17 mouse cellular contexts compared by ENCODE assay signal in genomic region chr2:129263073-129263472, GRCm38 (mm10). TPM values are rescaled to one million over a fixed set of nuclear protein-coding genes. Genes with fewer than 3 reads are reported as not detected.
A peak's percentile ranks its signal among the peaks of the same experiment; 100 is the strongest.
DNase-seq lines count a peak whose midpoint lies in the region; ATAC-seq and TF ChIP-seq lines count a peak whose summit lies in the region.
"Had no signal": no experiment of that assay in that cellular context is flagged by ENCODE, and none has a peak within 500 bp of the region (broad histone marks: within the 10 kb centered on the region; RNA-seq: fewer than 3 reads in every experiment).

No protein-coding gene starts in this region.

- H3ac ChIP-seq in C2C12 (ENCODE audit: control insufficient read depth, insufficient read length, low read depth) = no peak overlapping the region

- TF ChIP-seq CTCF in left cerebral cortex, adult 2 months (IDR thresholded peaks at IDR 0.05) = no peak
- TF ChIP-seq CTCF in C2C12 (IDR thresholded peaks at IDR 0.05; ENCODE audit: control insufficient read depth, insufficient read depth, insufficient read length) = no peak
- TF ChIP-seq CTCF in lung, adult 2 months (IDR thresholded peaks at IDR 0.05; ENCODE audit: insufficient read depth, low read length) = no peak

- no peaks in the 10 kb centered on the region for H3K79me3 ChIP-seq in C2C12 (ENCODE audit: low read depth)

- no peaks in the 10 kb centered on the region for H3K9me3 ChIP-seq in liver, embryonic 16.5 days (replicated peaks; ENCODE audit: control insufficient read depth, low read length)
- H3K9me3 ChIP-seq: neural tube, embryonic 13.5 days had no signal

- peak; percentile 31 to 80 for DNase-seq in left cerebral cortex, postnatal 25 days (ENCODE audit: low spot score in 2 of 2)
- no peak for DNase-seq in left cerebral cortex, adult 2 months (ENCODE audit: extremely low spot score in 1 of 2, low spot score in 2 of 2)
- DNase-seq in adipocyte (ENCODE audit: low spot score) = peak; percentile 14
- no peak for DNase-seq in lung, adult 2 months
- DNase-seq in layer of hippocampus, adult 9-11 months = no peak
- DNase-seq: cerebellum, adult 9-10 months; kidney, postnatal 25 days; thymus, adult 2 months had no signal

- ATAC-seq in liver, embryonic 16.5 days (ENCODE audit: low read depth) = peak; percentile 72
- ATAC-seq: intestine, postnatal 0 days; midbrain, embryonic 16.5 days had no signal

- H3K9ac ChIP-seq in liver, embryonic 16.5 days (ENCODE audit: low read depth, low read length) = no peak overlapping the region
- H3K9ac ChIP-seq: hindbrain, embryonic 14.5 days; limb, embryonic 12.5 days; neural tube, embryonic 13.5 days had no signal

- no peak for TF ChIP-seq POLR2A in lung, adult 2 months (IDR thresholded peaks at IDR 0.05; ENCODE audit: borderline replicate concordance, extremely low read depth, low read depth, low read length)

- WGBS in liver, embryonic 16.5 days (ENCODE audit: insufficient replicate concordance) = 42% methylated on average over 5 of the region's 5 CpGs
- WGBS in lung, adult 2 months = 51% methylated on average over 5 of the region's 5 CpGs

- intact Hi-C loops in left cerebral cortex, postnatal 25 days (cut with DNase I) = loop anchor here (5.0 kb wide), 1 partner anchor 144 kb away; no protein-coding TSS in a partner anchor
- intact Hi-C loops in left cerebral cortex, adult 2 months (cut with DNase I) = no loop called here

- H3K79me2 ChIP-seq in C2C12 (ENCODE audit: control insufficient read depth, insufficient read depth) = no peaks in the 10 kb centered on the region

- no peak overlapping the region for H3K27ac ChIP-seq in left cerebral cortex, adult 2 months
- peak overlapping the region; percentile 79 for H3K27ac ChIP-seq in liver, embryonic 16.5 days (ENCODE audit: low read length)
- H3K27ac ChIP-seq: heart, adult 2 months; hindbrain, embryonic 14.5 days; limb, embryonic 12.5 days; neural tube, embryonic 13.5 days had no signal

- peaks cover 20% of the 10 kb centered on the region for H3K4me1 ChIP-seq in liver, embryonic 16.5 days (ENCODE audit: control insufficient read depth, low read depth, low read length)
- H3K4me1 ChIP-seq in lung, adult 2 months (ENCODE audit: control insufficient read depth, insufficient read depth, low read length) = no peaks in the 10 kb centered on the region
- H3K4me1 ChIP-seq: limb, embryonic 12.5 days had no signal

- H3K4me2 ChIP-seq in liver, embryonic 16.5 days (ENCODE audit: low read depth, low read length) = no peak overlapping the region
- H3K4me2 ChIP-seq: hindbrain, embryonic 14.5 days; limb, embryonic 12.5 days; neural tube, embryonic 13.5 days had no signal

- no peaks in the 10 kb centered on the region for H3K27me3 ChIP-seq in C2C12 (ENCODE audit: control insufficient read depth, insufficient read depth, insufficient read length)
- H3K27me3 ChIP-seq in liver, embryonic 16.5 days (ENCODE audit: control insufficient read depth, insufficient read depth, low read depth, low read length) = no peaks in the 10 kb centered on the region
- H3K27me3 ChIP-seq: limb, embryonic 12.5 days; neural tube, embryonic 13.5 days had no signal

- peaks cover 6% of the 10 kb centered on the region for H3K36me3 ChIP-seq in C2C12 (ENCODE audit: control insufficient read depth, insufficient read depth)
- peaks cover 18% of the 10 kb centered on the region for H3K36me3 ChIP-seq in liver, embryonic 16.5 days (ENCODE audit: control insufficient read depth, insufficient read depth)

- no peak overlapping the region for H3K4me3 ChIP-seq in left cerebral cortex, adult 2 months
- no peak overlapping the region for H3K4me3 ChIP-seq in C2C12 (ENCODE audit: insufficient read depth, poor library complexity, severe bottlenecking)
- H3K4me3 ChIP-seq in liver, embryonic 16.5 days (ENCODE audit: low read depth, low read length) = no peak overlapping the region
- no peak overlapping the region for H3K4me3 ChIP-seq in lung, adult 2 months (replicated peaks; ENCODE audit: extremely low read depth, low read depth, low read length)
- H3K4me3 ChIP-seq: heart, adult 2 months; limb, embryonic 12.5 days; neural tube, embryonic 13.5 days had no signal

TF ChIP-seq in C2C12, 6 proteins besides CTCF, POLR2A, EP300 and RAD21:
- TF ChIP-seq USF1 (IDR thresholded peaks at IDR 0.05; ENCODE audit: low read depth) (no peak), MYOG (IDR thresholded peaks at IDR 0.05; ENCODE audit: control insufficient read depth, extremely low read depth, insufficient read length) (no peak), FOSL1 (IDR thresholded peaks at IDR 0.05; ENCODE audit: insufficient read depth, low read length, poor library complexity, severe bottlenecking) (peak; percentile 92)

RNA-seq across cellular contexts. Expression of gene Ckap2l, which starts 33.9 kb away (rescaled TPM):
- total RNA-seq in left cerebral cortex, postnatal 25 days (2021) = under 1 TPM; 0.21 to 0.53 TPM
- total RNA-seq in left cerebral cortex, adult 2 months (2021) = under 1 TPM; 0.59 to 0.63 TPM
- polyA plus RNA-seq in C2C12 (2012; fragmentation: generic; extraction: Trizol) = 17.9 TPM
- polyA plus RNA-seq in liver, embryonic 16.5 days (2015; fragmentation: Nextera tagmentation; extraction: Ambion mirVana) = 24.6 and 27.2 TPM in 2 replicates
- polyA plus RNA-seq in lung, adult 2 months (2012; rRNA removed) = 0.12 and 0.60 TPM in 2 replicates
- total RNA-seq: gastrocnemius, adult 18-20 months had no signal

RNA-seq across cellular contexts. Expression of gene Il1a, which starts 46.7 kb away (rescaled TPM):
- 1 to 10 TPM in 1 of 2 experiments, under 1 TPM in 1; 0.39 to 1.0 TPM for total RNA-seq in left cerebral cortex, postnatal 25 days (2021)
- total RNA-seq in left cerebral cortex, adult 2 months (2021) = under 1 TPM; 0.44 to 0.50 TPM
- not detected for polyA plus RNA-seq in C2C12 (2012; fragmentation: generic; extraction: Trizol)
- polyA plus RNA-seq in liver, embryonic 16.5 days (2015; fragmentation: Nextera tagmentation; extraction: Ambion mirVana) = 3.7 and 4.2 TPM in 2 replicates
- polyA plus RNA-seq in lung, adult 2 months (2012; rRNA removed) = 1.3 and 2.7 TPM in 2 replicates
- total RNA-seq: gastrocnemius, adult 18-20 months; heart, adult 2 months had no signal
- polyA plus RNA-seq: heart, adult 2 months; limb, embryonic 12.5 days had no signal

Comparison
In these comparisons a context has a peak if more than half of its experiments do, and no peak if none do; other contexts are left out.
1. DNase-seq: peak in left cerebral cortex, postnatal 25 days (2 of 2) and adipocyte (single experiment); none in left cerebral cortex, adult 2 months (0 of 2), lung, adult 2 months (single experiment) and layer of hippocampus, adult 9-11 months (single experiment).
2. RNA of gene Ckap2l, which starts 33.9 kb away (polyA plus RNA-seq): 24.6 to 27.2 TPM in liver, embryonic 16.5 days and 17.9 TPM in C2C12 (single experiment); 0.12 to 0.60 TPM in lung, adult 2 months; every median in the first group is over 10 times any median in the second.